Mouse (Mus musculus) G1E (cell line): Measurements from ENCODE around the gene Lhfpl2. TPM values are rescaled to one million over a fixed set of nuclear protein-coding genes. Genes with fewer than 3 reads are reported as not detected.

ENCODE experiments used
- ATAC-seq: 2 replicates; pipeline ENCODE4 v1.8.0; 2016; ENCODE audit warnings: mild to moderate bottlenecking; ENCODE audit not compliant: insufficient number of reproducible peaks, poor library complexity, low FRiP score, severe bottlenecking; ENCODE audit errors: extremely low read depth
- DNase-seq: peaks from one replicate; pipeline ENCODE4 v3.0.0; 2012; ENCODE audit warnings: low spot score
- H3K27me3 ChIP-seq: 2 replicates; pipeline ENCODE4 v1.6.1; 2012; ENCODE audit warnings: mild to moderate bottlenecking, low read length, inconsistent platforms; ENCODE audit not compliant: insufficient read depth
- H3K36me3 ChIP-seq: replicated peaks from 2 replicates; pipeline ENCODE3; 2012; ENCODE audit warnings: mild to moderate bottlenecking, inconsistent platforms
- H3K4me1 ChIP-seq: 2 replicates; pipeline ENCODE4 v1.6.1; 2012; ENCODE audit warnings: low read depth, low read length, inconsistent platforms, mixed read lengths; ENCODE audit not compliant: insufficient read depth
- H3K4me3 ChIP-seq: 2 replicates; pipeline ENCODE4 v1.5.1; 2012; ENCODE audit warnings: low read depth, mild to moderate bottlenecking, inconsistent platforms, low read length, moderate library complexity, mixed read lengths
- H3K9me3 ChIP-seq: replicated peaks from 2 replicates; pipeline ENCODE4 v1.6.1; 2012; ENCODE audit warnings: inconsistent platforms
- CTCF ChIP-seq: IDR thresholded peaks from 2 replicates; pipeline ENCODE4 v1.5.1; 2012; ENCODE audit warnings: low read depth, low read length, inconsistent platforms, mixed read lengths
- GATA1 ChIP-seq: IDR thresholded peaks from 2 replicates; pipeline ENCODE4 v1.6.1; 2012; ENCODE audit warnings: borderline replicate concordance, low read length, inconsistent platforms, mixed read lengths
- GATA2 ChIP-seq: IDR thresholded peaks from 2 replicates; pipeline ENCODE4 v1.6.1; 2012; ENCODE audit warnings: low read depth, low read length, inconsistent platforms, borderline replicate concordance
- POLR2AphosphoS5 ChIP-seq: IDR thresholded peaks from 2 replicates; pipeline ENCODE4 v1.6.1; 2012; ENCODE audit warnings: low read depth, low read length, inconsistent platforms; ENCODE audit not compliant: insufficient replicate concordance
- TAL1 ChIP-seq: conservative IDR thresholded peaks from 2 replicates; pipeline ENCODE4 v1.6.1; 2012; ENCODE audit warnings: low read depth, low read length, inconsistent platforms, mixed read lengths
- polyA plus RNA-seq: library from polyadenylated mRNA; stranded (reverse); fragments of >175 nt; gene quantifications from 2 replicates; pipeline ENCODE4 v1.2.3, GENCODE M21; 2012
- total RNA-seq, 2 experiments: library from RNA; stranded (forward) in 1 of 2; stranded (reverse) in 1 of 2; fragments of 200-1000 nt in 1 of 2; fragments of >200 nt in 1 of 2; fragmentation: Nextera tagmentation in 1 of 2; gene quantifications; 2 replicates each; pipeline ENCODE4 v1.2.3; 2014 to 2017

Gene Lhfpl2
- total and polyA plus RNA-seq, 3 experiments = 0.16 TPM; not detected in 2

- Histone ChIP-seq H3K9me3 (no peaks in the 10 kb centered on the region), H3K36me3 (no peaks in the 10 kb centered on the region), H3K27me3 (peaks cover 14% of the 10 kb centered on the region; the same call in 1 of the 2 replicates), H3K4me3 (no peak overlapping the region), H3K4me1 (no peaks in the 10 kb centered on the region)
- no peak for TF ChIP-seq CTCF
- no peak for TF ChIP-seq GATA2
- TF ChIP-seq GATA1 = no peak
- TF ChIP-seq TAL1 = no peak
- no peak for TF ChIP-seq POLR2AphosphoS5
- ATAC-seq (no peak), DNase-seq (no peak)
These were observed 124.4 kb downstream of the Lhfpl2 start for GRCm38 (mm10) chr13:94182026-94182425.

- no peak for TF ChIP-seq GATA2
- no peak for TF ChIP-seq GATA1
- TF ChIP-seq POLR2AphosphoS5 = no peak
- TF ChIP-seq TAL1 = no peak
- no peak for TF ChIP-seq CTCF
- H3K4me3 ChIP-seq = no peak overlapping the region
- DNase-seq (no peak), ATAC-seq (no peak)
- no peaks in the 10 kb centered on the region for H3K9me3 ChIP-seq
- peaks cover 14% of the 10 kb centered on the region; the same call in 1 of the 2 replicates for H3K27me3 ChIP-seq
- H3K36me3 ChIP-seq = no peaks in the 10 kb centered on the region
- H3K4me1 ChIP-seq = no peaks in the 10 kb centered on the region
These were observed 125.9 kb downstream of the Lhfpl2 start for GRCm38 (mm10) chr13:94183372-94184021.

- no peak for DNase-seq
- Histone ChIP-seq H3K4me3 (no peak overlapping the region), H3K4me1 (no peaks in the 10 kb centered on the region), H3K27me3 (0 out of 2 replicates have a peak, but pooled peaks cover 9% of the 10 kb centered on the region), H3K9me3 (no peaks in the 10 kb centered on the region), H3K36me3 (no peaks in the 10 kb centered on the region)
- no peak for TF ChIP-seq POLR2AphosphoS5
- TF ChIP-seq CTCF = no peak
- TF ChIP-seq GATA1 = no peak
- no peak for TF ChIP-seq TAL1
- no peak for TF ChIP-seq GATA2
- no peak for ATAC-seq
These were observed 127.3 kb downstream of the Lhfpl2 start for GRCm38 (mm10) chr13:94184726-94185456.

GRCm38 (mm10) chr13:94185631-94186030 is 128.0 kb downstream of the Lhfpl2 start:
- Histone ChIP-seq H3K4me3 (no peak overlapping the region), H3K4me1 (no peaks in the 10 kb centered on the region), H3K27me3 (peaks cover 9% of the 10 kb centered on the region; the same call in 1 of the 2 replicates), H3K9me3 (no peaks in the 10 kb centered on the region), H3K36me3 (no peaks in the 10 kb centered on the region)
- ATAC-seq (no peak), DNase-seq (no peak)
- TF ChIP-seq GATA2 (no peak), GATA1 (no peak), TAL1 (no peak), CTCF (no peak), POLR2AphosphoS5 (no peak)

- H3K4me1 ChIP-seq = no peaks in the 10 kb centered on the region
- H3K27me3 ChIP-seq = peaks cover 16% of the 10 kb centered on the region
- no peaks in the 10 kb centered on the region for H3K36me3 ChIP-seq
- TF ChIP-seq TAL1 (no peak), CTCF (no peak), GATA1 (no peak), GATA2 (no peak), POLR2AphosphoS5 (no peak)
- no peak overlapping the region for H3K4me3 ChIP-seq
- no peak for DNase-seq
- no peak for ATAC-seq
- no peaks in the 10 kb centered on the region for H3K9me3 ChIP-seq
These were observed 130.8 kb downstream of the Lhfpl2 start for GRCm38 (mm10) chr13:94188200-94189086.

GRCm38 (mm10) chr13:94190386-94190785 is 132.8 kb downstream of the Lhfpl2 start:
- TF ChIP-seq GATA1 (no peak), CTCF (no peak), TAL1 (no peak), POLR2AphosphoS5 (no peak)

More at GRCm38 (mm10) chr13:94190386-94190785, 132.8 kb downstream of the Lhfpl2 start:
- ATAC-seq (no peak), DNase-seq (no peak)
- no peaks in the 10 kb centered on the region for H3K36me3 ChIP-seq
- H3K27me3 ChIP-seq = peaks cover 9% of the 10 kb centered on the region
- no peak overlapping the region for H3K4me3 ChIP-seq
- no peaks in the 10 kb centered on the region for H3K4me1 ChIP-seq
- no peaks in the 10 kb centered on the region for H3K9me3 ChIP-seq
